Mouse (Mus musculus) retina, adult 2 months (tissue): ENCODE measurements at regions not wholly inside any gene's neighbourhood (a gene's known extent, or its start where the extent isn't known, plus 50 kb on each side); places are given as distances from the start of the nearest gene placed in this dataset.

Experiments
- DNase-seq: peaks from one replicate; pipeline ENCODE4 v3.0.0-alpha.2; 2012; ENCODE audit warnings: low read depth, low spot score

GRCm38 (mm10) chr2:75452274-75453148 is 206.6 kb upstream of the Hnrnpa3 start:
- no peak for DNase-seq

- DNase-seq: no peak
Measured at GRCm38 (mm10) chr2:75455481-75455880, 203.6 kb upstream of the Hnrnpa3 start.

GRCm38 (mm10) chr2:75456272-75456671 is 202.8 kb upstream of the Hnrnpa3 start:
- no peak for DNase-seq

DNA sequence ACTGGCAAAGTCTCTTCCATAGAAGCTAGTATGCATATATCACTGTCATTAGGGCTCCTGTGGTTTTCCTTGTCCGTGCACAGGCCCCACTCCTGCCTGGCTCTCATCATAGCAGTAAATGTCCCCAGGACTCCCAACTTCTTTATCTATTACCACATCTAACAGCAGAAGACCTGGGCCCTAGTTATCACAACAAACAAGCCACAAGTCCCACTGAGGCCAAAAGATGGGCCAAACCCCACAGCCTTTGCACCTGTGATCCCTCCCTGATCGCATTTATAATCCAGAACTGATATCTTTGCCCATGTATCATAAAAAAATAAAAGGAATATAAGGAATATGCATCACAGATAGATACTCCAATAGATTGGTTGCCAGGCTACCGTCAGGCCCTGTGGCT is 201.6 kb upstream of the Hnrnpa3 start:
- no peak for DNase-seq

- no peak for DNase-seq
Measured at GRCm38 (mm10) chr2:75458898-75459297, 200.2 kb upstream of the Hnrnpa3 start.

DNA sequence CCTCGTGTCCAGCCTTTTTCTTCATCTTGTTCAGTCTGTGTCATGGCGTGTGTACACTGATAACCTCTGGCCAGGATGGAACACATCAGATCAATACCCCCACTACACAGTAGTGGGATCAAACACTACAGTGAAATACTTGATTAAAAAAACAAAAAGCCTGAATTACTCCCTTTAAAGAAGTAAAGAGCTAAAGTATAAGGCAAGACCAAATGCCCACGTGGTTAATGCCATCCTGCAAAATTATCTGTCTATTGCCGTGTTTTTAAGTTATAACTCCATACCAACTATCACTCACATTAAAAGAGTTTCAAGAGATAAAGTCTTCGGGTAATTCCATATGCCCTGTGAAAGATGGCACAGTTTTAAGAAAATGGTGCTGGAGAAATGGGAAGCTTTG is 198.6 kb upstream of the Hnrnpa3 start:
- DNase-seq: no peak

DNA sequence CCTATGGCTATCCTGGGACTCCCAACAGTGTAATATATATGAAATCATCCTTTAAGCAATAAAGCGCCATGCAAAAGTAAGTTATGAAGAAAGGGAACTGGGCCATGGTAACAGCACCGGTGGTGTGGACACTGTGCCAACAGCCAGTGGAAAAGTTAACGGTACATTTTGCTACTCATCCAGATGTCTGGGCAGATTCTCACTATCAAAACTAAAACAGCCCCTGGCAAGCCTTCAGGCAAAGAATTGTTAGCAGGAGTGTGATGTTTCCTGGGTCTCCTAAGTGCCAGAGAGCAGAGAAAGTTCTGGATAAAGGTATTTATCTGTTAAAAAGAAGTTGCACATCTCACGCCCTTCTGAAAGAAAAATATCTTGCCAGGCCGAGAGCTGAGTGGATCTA is 198.0 kb upstream of the Hnrnpa3 start:
- DNase-seq: no peak

GRCm38 (mm10) chr2:75461421-75461991 is 197.6 kb upstream of the Hnrnpa3 start:
- DNase-seq: no peak

GRCm38 (mm10) chr2:75462030-75462671 is 196.9 kb upstream of the Hnrnpa3 start:
- no peak for DNase-seq

DNA sequence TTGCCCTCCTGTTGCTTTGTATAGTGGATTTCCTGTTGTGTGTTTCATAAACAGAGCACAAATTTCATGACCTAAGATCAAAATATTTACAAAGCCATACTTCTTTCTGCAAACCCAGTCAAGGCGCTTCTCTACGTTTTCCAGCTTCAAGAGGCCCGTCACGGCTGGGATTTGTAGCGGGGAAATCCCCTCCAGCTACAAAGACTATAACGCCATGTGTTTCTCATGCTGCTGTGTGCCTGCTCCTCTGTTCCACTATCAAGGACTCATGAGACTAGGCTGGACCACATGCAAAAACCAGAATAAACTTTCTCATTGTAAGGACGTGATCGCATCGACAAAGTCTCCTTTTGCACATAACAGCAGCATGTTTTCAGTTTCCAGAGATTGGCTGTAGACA is 196.0 kb upstream of the Hnrnpa3 start:
- no peak for DNase-seq

- DNase-seq: no peak
Measured at GRCm38 (mm10) chr2:75464429-75464828, 194.6 kb upstream of the Hnrnpa3 start.

- no peak for DNase-seq
Measured at GRCm38 (mm10) chr2:75468851-75469250, 190.2 kb upstream of the Hnrnpa3 start.

DNA sequence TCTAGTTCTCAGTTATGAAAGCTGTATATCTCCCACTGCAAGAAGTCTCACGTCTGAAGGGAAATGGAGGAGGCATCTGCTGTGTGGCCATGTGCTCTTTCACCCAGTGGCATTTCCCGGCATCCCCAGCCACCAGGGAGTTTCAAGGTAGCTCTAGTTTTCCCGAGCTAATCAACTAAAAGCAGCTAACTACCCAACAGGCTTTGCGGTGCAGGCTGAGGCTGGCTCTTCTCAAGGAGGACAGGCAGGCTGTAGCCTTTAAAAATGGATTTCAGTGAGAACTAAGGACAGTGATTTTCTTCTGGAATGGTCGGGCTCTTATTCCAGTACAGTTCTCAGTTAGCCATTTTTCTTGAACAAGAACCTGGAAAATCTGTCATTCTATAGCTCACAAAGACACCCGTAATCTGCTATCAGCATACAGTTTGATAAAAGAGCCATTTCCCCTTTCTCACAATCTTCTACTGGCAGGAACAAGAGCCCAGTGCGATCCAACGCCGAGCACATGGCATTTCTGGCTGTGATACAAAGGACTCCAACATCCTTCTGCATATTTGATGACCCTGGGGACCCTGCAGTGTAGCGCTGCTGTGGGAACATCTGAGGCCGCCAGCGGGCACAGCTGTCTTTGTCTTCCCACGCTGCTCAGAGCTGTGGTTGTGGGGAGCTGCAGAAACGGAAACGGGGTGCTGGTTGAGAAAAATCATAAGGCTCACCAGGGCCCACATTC is 188.9 kb upstream of the Hnrnpa3 start:
- DNase-seq: no peak

- no peak for DNase-seq
Measured at GRCm38 (mm10) chr2:75470688-75471054, 188.4 kb upstream of the Hnrnpa3 start.

DNA sequence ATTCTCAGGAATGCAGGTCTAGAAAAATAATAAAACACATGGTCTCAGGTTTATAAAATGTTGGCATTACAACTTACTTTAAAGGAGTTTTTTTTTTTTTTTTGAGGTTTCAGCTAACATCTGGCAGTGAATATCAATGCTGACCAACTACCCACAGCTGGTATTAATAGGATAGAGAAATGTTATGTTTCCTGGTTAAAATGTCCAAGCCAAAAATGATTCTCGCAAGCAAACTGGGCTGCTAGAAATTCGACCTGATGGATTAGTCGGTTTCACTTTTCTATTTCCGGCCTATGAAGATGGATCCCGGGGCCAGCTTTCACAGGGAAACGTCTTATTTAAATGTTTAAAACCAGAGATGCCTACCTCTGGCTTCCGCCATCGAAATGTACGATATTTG is 186.6 kb upstream of the Hnrnpa3 start:
- DNase-seq: no peak

GRCm38 (mm10) chr2:75474509-75474908 is 184.6 kb upstream of the Hnrnpa3 start:
- DNase-seq: no peak

GRCm38 (mm10) chr2:75476350-75476749 is 182.7 kb upstream of the Hnrnpa3 start:
- DNase-seq: no peak

DNA sequence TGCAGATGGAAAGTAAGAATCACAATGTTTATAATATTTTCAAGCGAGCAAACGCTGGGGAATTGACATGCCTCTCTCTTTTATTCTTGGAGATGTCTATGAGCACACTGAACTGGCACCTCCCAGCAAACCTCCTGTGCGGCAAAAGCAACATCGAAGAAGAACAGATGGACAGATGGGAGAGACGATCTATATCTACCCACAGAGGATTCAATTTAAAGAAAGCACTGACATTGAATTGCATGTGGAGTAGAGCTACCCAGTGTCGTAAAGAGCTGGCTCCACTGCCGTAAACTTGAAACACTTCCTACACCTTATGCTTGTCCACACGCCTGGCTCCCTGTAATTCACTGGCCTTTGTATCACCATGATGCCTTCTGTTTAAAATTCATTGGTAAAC is 182.0 kb upstream of the Hnrnpa3 start:
- DNase-seq: no peak

GRCm38 (mm10) chr2:75479546-75479945 is 179.5 kb upstream of the Hnrnpa3 start:
- no peak for DNase-seq

DNA sequence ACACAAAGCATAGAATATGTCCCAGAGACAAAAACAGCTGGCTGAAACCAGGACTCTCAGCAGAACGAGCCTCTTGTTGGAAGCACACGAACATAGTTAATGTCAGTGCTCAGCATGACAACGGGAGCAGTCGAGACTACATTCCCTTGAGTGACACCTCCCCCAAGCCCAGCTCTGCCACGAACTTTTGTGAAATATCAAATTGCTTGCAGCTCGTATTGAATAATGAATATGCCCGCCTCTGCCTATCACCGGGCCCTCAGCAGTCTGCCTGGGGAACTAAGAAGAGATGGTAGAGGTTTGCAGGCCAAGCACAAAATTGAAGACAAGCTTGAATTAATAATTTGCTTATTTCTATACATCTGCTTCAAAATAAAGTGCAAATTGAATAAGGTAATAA is 177.2 kb upstream of the Hnrnpa3 start:
- DNase-seq: no peak

GRCm38 (mm10) chr2:75482484-75482883 is 176.6 kb upstream of the Hnrnpa3 start:
- DNase-seq: no peak

DNA sequence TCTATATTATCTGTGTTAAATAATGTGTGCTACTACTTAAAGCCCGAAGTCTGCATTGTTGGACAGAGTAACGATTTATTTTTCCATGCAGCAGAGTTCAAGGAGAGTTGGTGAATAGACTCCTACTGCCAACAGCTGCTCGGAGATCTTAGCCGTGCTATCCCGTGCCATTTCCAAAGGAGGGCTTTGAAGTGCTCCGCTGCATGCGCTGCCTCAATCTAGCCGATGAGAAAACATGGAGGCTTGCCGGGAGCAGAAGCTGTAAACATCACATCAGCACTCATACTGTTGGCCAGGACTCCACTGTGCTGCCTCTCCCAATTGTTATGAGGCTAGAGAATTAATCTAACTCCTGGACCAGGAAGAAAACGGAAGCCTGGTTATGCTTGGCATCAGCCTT is 174.1 kb upstream of the Hnrnpa3 start:
- no peak for DNase-seq
